Mouse (Mus musculus) adrenal gland, adult (tissue): Measurements from ENCODE around the gene Scfd2.

Experiments
- DNase-seq, 2 experiments: peaks; one replicate each; pipeline ENCODE4 v3.0.0; 2022 to 2023; ENCODE audit warnings: low spot score in 1 of 2; ENCODE audit not compliant: inconsistent age in 2 of 2

The Scfd2 gene

GRCm38 (mm10) chr5:74456759-74457158, 74.8 kb downstream of the Scfd2 start:
- DNase-seq = no peak

GRCm38 (mm10) chr5:74455510-74456269, 75.9 kb downstream of the Scfd2 start:
- peak in 1 of 2 experiments; percentile 35 for DNase-seq

- no peak for DNase-seq
These were observed 76.5 kb downstream of the Scfd2 start for GRCm38 (mm10) chr5:74455094-74455493.

- no peak for DNase-seq
These were observed 80.6 kb downstream of the Scfd2 start for GRCm38 (mm10) chr5:74450977-74451376.

GRCm38 (mm10) chr5:74447517-74448334, 83.8 kb downstream of the Scfd2 start:
- DNase-seq = no peak

GRCm38 (mm10) chr5:74445861-74446260, 85.7 kb downstream of the Scfd2 start:
- no peak for DNase-seq

- DNase-seq = no peak
These were observed 93.2 kb downstream of the Scfd2 start for GRCm38 (mm10) chr5:74438353-74438752.

GRCm38 (mm10) chr5:74433580-74434147, 97.9 kb downstream of the Scfd2 start:
- peak; percentile 66 to 89 for DNase-seq

GRCm38 (mm10) chr5:74432879-74433539, 98.5 kb downstream of the Scfd2 start:
- no peak for DNase-seq

- DNase-seq = no peak
These were observed 110.9 kb downstream of the Scfd2 start for GRCm38 (mm10) chr5:74420615-74421132.

- DNase-seq = no peak
These were observed 119.0 kb downstream of the Scfd2 start for GRCm38 (mm10) chr5:74412557-74412956.

- no peak for DNase-seq
These were observed 126.7 kb downstream of the Scfd2 start for GRCm38 (mm10) chr5:74404887-74405286.

- no peak for DNase-seq
These were observed 127.5 kb downstream of the Scfd2 start for GRCm38 (mm10) chr5:74404083-74404482.

- DNase-seq = no peak
These were observed 128.9 kb downstream of the Scfd2 start for GRCm38 (mm10) chr5:74402626-74403025.

- DNase-seq = no peak
These were observed 139.8 kb downstream of the Scfd2 start for GRCm38 (mm10) chr5:74391806-74392205.

- no peak for DNase-seq
These were observed 140.2 kb downstream of the Scfd2 start for GRCm38 (mm10) chr5:74391346-74391745.

GRCm38 (mm10) chr5:74388849-74389248, 142.7 kb downstream of the Scfd2 start:
- no peak for DNase-seq

GRCm38 (mm10) chr5:74388101-74388500, 143.5 kb downstream of the Scfd2 start:
- no peak for DNase-seq

GRCm38 (mm10) chr5:74387143-74387886, 144.2 kb downstream of the Scfd2 start:
- DNase-seq = no peak

- no peak for DNase-seq
These were observed 151.5 kb downstream of the Scfd2 start for GRCm38 (mm10) chr5:74380045-74380444.
